ENCODE assay signal across 7 mouse cellular contexts in genomic region chr2:26578369-26578768, GRCm38 (mm10). TPM values are rescaled to one million over a fixed set of nuclear protein-coding genes. Genes with fewer than 3 reads are reported as not detected.
A peak's percentile ranks its signal among the peaks of the same experiment; 100 is the strongest.
DNase-seq lines count a peak whose midpoint lies in the region; ATAC-seq and TF ChIP-seq lines count a peak whose summit lies in the region.

No protein-coding gene starts in this region.

- H3K4me2 ChIP-seq in limb, embryonic 15.5 days = no peak overlapping the region
- H3K4me2 ChIP-seq in neural tube, embryonic 15.5 days = no peak overlapping the region

- 3% methylated on average over 6 of the region's 6 CpGs for WGBS in bone marrow, adult 2 months
- WGBS in limb, embryonic 15.5 days = 48% methylated on average over 6 of the region's 6 CpGs
- whole genome bisulfite sequencing in neural tube, embryonic 15.5 days = 52% methylated on average over 6 of the region's 6 CpGs

- no peaks in the 10 kb centered on the region for H3K27me3 ChIP-seq in limb, embryonic 15.5 days
- H3K27me3 ChIP-seq in neural tube, embryonic 15.5 days (replicated peaks) = no peaks in the 10 kb centered on the region

- H3K9ac ChIP-seq in ES-E14 (ENCODE audit: insufficient read depth, low read depth, low read length, poor library complexity, severe bottlenecking) = peak overlapping the region; percentile 30; the same call in 1 of the 2 replicates
- H3K9ac ChIP-seq in limb, embryonic 15.5 days = no peak overlapping the region
- H3K9ac ChIP-seq in neural tube, embryonic 15.5 days (replicated peaks) = 0 out of 2 replicates have a peak overlapping the region, but pooled peaks have one; percentile 1

- intact Hi-C loops in heart, postnatal 36 days (cut with DNase I) = no loop called here

- H3K4me1 ChIP-seq in ES-E14 (ENCODE audit: control insufficient read depth in 2 of 2, insufficient read depth in 2 of 2, low read length in 2 of 2, poor library complexity in 1 of 2) = peaks cover 2 to 25% of the 10 kb centered on the region in 2 experiments; a peak in 3 of 4 replicates
- H3K4me1 ChIP-seq in bone marrow, adult 2 months (ENCODE audit: control insufficient read depth, insufficient read depth, low read length) = no peaks in the 10 kb centered on the region; the same call in 1 of the 2 replicates
- H3K4me1 ChIP-seq in limb, embryonic 15.5 days = peaks cover 23% of the 10 kb centered on the region
- peaks cover 11% of the 10 kb centered on the region for H3K4me1 ChIP-seq in neural tube, embryonic 15.5 days

- ATAC-seq in limb, embryonic 15.5 days (ENCODE audit: insufficient number of reproducible peaks, low FRiP score, low TSS enrichment, low read depth) = no peak
- ATAC-seq in neural tube, embryonic 15.5 days (ENCODE audit: low FRiP score) = no peak
- ATAC-seq in monocyte, adult 5-6 weeks (replicated peaks; ENCODE audit: insufficient number of reproducible peaks, low FRiP score, low TSS enrichment, poor library complexity, severe bottlenecking) = no peak

- in situ Hi-C loops in ES-E14 (cut with MboI; ENCODE audit: low sequenced_read_pairs in 2 of 2, unreplicated experiment in 2 of 2) = no loop called here

- DNase-seq in ES-E14 (ENCODE audit: low read depth, low spot score) = no peak
- peak; percentile 55 to 67 for DNase-seq in heart, postnatal 36 days
- DNase-seq in urinary bladder, postnatal 4 days (ENCODE audit: low spot score in 2 of 2) = no peak

- peak overlapping the region; percentile 8; the same call in 1 of the 2 replicates for H3K27ac ChIP-seq in ES-E14 (ENCODE audit: insufficient read depth, low read depth, low read length, poor library complexity, severe bottlenecking)
- 0 out of 2 replicates have a peak overlapping the region, but pooled peaks have one; percentile 28 for H3K27ac ChIP-seq in bone marrow, adult 2 months (ENCODE audit: control insufficient read depth, insufficient read depth, low read depth, low read length, poor library complexity)
- peak overlapping the region; percentile 40 for H3K27ac ChIP-seq in limb, embryonic 15.5 days
- 0 out of 2 replicates have a peak overlapping the region, but pooled peaks have one; percentile 48 for H3K27ac ChIP-seq in neural tube, embryonic 15.5 days (replicated peaks)

- TF ChIP-seq CTCF in bone marrow, adult 2 months (IDR thresholded peaks at IDR 0.05; ENCODE audit: control insufficient read depth, insufficient read depth, low read length) = no peak

- H3K4me3 ChIP-seq in ES-E14 (ENCODE audit: insufficient read depth in 1 of 2, low read depth in 1 of 2, low read length in 2 of 2, poor library complexity in 1 of 2, severe bottlenecking in 1 of 2) = no peak overlapping the region
- no peak overlapping the region for H3K4me3 ChIP-seq in bone marrow, adult 2 months (replicated peaks; ENCODE audit: control insufficient read depth, low read depth, low read length)
- H3K4me3 ChIP-seq in limb, embryonic 15.5 days = no peak overlapping the region
- no peak overlapping the region for H3K4me3 ChIP-seq in neural tube, embryonic 15.5 days (replicated peaks)

- no peaks in the 10 kb centered on the region for H3K36me3 ChIP-seq in ES-E14 (ENCODE audit: control insufficient read depth, insufficient read depth, low read length, poor library complexity, severe bottlenecking)
- no peaks in the 10 kb centered on the region for H3K36me3 ChIP-seq in limb, embryonic 15.5 days
- H3K36me3 ChIP-seq in neural tube, embryonic 15.5 days = no peaks in the 10 kb centered on the region

- no peaks in the 10 kb centered on the region for H3K9me3 ChIP-seq in ES-E14 (ENCODE audit: control insufficient read depth, insufficient read depth, low read depth, low read length)
- no peaks in the 10 kb centered on the region for H3K9me3 ChIP-seq in limb, embryonic 15.5 days
- no peaks in the 10 kb centered on the region for H3K9me3 ChIP-seq in neural tube, embryonic 15.5 days (replicated peaks)

- TF ChIP-seq POLR2A in bone marrow, adult 2 months (IDR thresholded peaks at IDR 0.05; ENCODE audit: borderline replicate concordance, control insufficient read depth, low read depth, low read length) = no peak

TF ChIP-seq in ES-E14, 5 proteins besides CTCF, POLR2A, EP300 and RAD21:
- TF ChIP-seq ZC3H11A (IDR thresholded peaks at IDR 0.05; ENCODE audit: borderline replicate concordance, low read depth, low read length) (no peak), HCFC1 (IDR thresholded peaks at IDR 0.05; ENCODE audit: borderline replicate concordance, insufficient read depth, low read length) (no peak)

RNA-seq across cellular contexts. Expression of gene Egfl7, which starts 1.4 kb away (rescaled TPM):
- 104 and 156 TPM in 2 replicates for total RNA-seq in ES-E14 (2012; rRNA removed)
- 91.0 and 128 TPM in 2 replicates for polyA plus RNA-seq in bone marrow, adult 2 months (2011; ENCODE audit: insufficient read depth, insufficient read length, low replicate concordance, missing spikeins)
- 100 to 1,000 TPM; 146 to 183 TPM for total RNA-seq in heart, postnatal 36 days (2021)
- 107 and 122 TPM in 2 replicates for polyA plus RNA-seq in limb, embryonic 15.5 days (2015; fragmentation: Nextera tagmentation; extraction: Ambion mirVana)
- polyA plus RNA-seq in neural tube, embryonic 15.5 days (2015; fragmentation: Nextera tagmentation; extraction: Ambion mirVana) = 76.5 and 94.1 TPM in 2 replicates
- total RNA-seq in monocyte, adult 5-6 weeks (2017) = not detected in 3 replicates

RNA-seq across cellular contexts. Expression of gene Gm20532, which starts 8.1 kb away (rescaled TPM):
- total RNA-seq in ES-E14 (2012; rRNA removed) = not detected in 2 replicates
- not detected in 2 replicates for polyA plus RNA-seq in bone marrow, adult 2 months (2011; ENCODE audit: insufficient read depth, insufficient read length, low replicate concordance, missing spikeins)
- not detected for total RNA-seq in heart, postnatal 36 days (2021)
- polyA plus RNA-seq in limb, embryonic 15.5 days (2015; fragmentation: Nextera tagmentation; extraction: Ambion mirVana) = 0.24 TPM in 1 of 2 replicates, not detected in the other
- polyA plus RNA-seq in neural tube, embryonic 15.5 days (2015; fragmentation: Nextera tagmentation; extraction: Ambion mirVana) = not detected in 2 replicates
- not detected in 3 replicates for total RNA-seq in monocyte, adult 5-6 weeks (2017)

RNA-seq across cellular contexts. Expression of gene Agpat2, which starts 25.8 kb away (rescaled TPM):
- 60.4 and 88.2 TPM in 2 replicates for total RNA-seq in ES-E14 (2012; rRNA removed)
- 10.6 and 32.5 TPM in 2 replicates for polyA plus RNA-seq in bone marrow, adult 2 months (2011; ENCODE audit: insufficient read depth, insufficient read length, low replicate concordance, missing spikeins)
- 10 to 100 TPM; 69.1 to 71.6 TPM for total RNA-seq in heart, postnatal 36 days (2021)
- polyA plus RNA-seq in limb, embryonic 15.5 days (2015; fragmentation: Nextera tagmentation; extraction: Ambion mirVana) = 31.5 and 36.3 TPM in 2 replicates
- 5.5 and 13.6 TPM in 2 replicates for polyA plus RNA-seq in neural tube, embryonic 15.5 days (2015; fragmentation: Nextera tagmentation; extraction: Ambion mirVana)
- total RNA-seq in monocyte, adult 5-6 weeks (2017) = 24.2 to 27.3 TPM (median 25.1 TPM) in 3 replicates

RNA-seq across cellular contexts. Expression of gene Fam69b, which starts 49.9 kb away (rescaled TPM):
- total RNA-seq in ES-E14 (2012; rRNA removed) = 24.6 and 46.6 TPM in 2 replicates
- 0.99 and 4.2 TPM in 2 replicates for polyA plus RNA-seq in bone marrow, adult 2 months (2011; ENCODE audit: insufficient read depth, insufficient read length, low replicate concordance, missing spikeins)
- 10 to 100 TPM; 26.4 to 28.3 TPM for total RNA-seq in heart, postnatal 36 days (2021)
- polyA plus RNA-seq in limb, embryonic 15.5 days (2015; fragmentation: Nextera tagmentation; extraction: Ambion mirVana) = 32.0 and 42.8 TPM in 2 replicates
- polyA plus RNA-seq in neural tube, embryonic 15.5 days (2015; fragmentation: Nextera tagmentation; extraction: Ambion mirVana) = 121 and 145 TPM in 2 replicates
- 2.1 to 4.9 TPM in 2 of 3 replicates, not detected in the other for total RNA-seq in monocyte, adult 5-6 weeks (2017)

Comparison
In these comparisons a context has a peak if more than half of its experiments do, and no peak if none do; other contexts are left out.
1. DNase-seq: peak in heart, postnatal 36 days (2 of 2); none in ES-E14 (single experiment) and urinary bladder, postnatal 4 days (0 of 2).
2. RNA of gene Egfl7, which starts 1.4 kb away (total RNA-seq): 146 to 183 TPM in heart, postnatal 36 days and 104 to 156 TPM in ES-E14; not detected in monocyte, adult 5-6 weeks; every median in the first group is over 100 times any median in the second.
3. Peak in every context shown above with its lines, with median percentiles within 50 percentile points of each other: H3K27ac ChIP-seq.